Mouse (Mus musculus): ENCODE results near the gene Ldhb. TPM values are rescaled to one million over a fixed set of nuclear protein-coding genes. Genes with fewer than 3 reads are reported as not detected.

Ldhb gene
- total and polyA plus RNA-seq, 3 experiments: not detected

DNA sequence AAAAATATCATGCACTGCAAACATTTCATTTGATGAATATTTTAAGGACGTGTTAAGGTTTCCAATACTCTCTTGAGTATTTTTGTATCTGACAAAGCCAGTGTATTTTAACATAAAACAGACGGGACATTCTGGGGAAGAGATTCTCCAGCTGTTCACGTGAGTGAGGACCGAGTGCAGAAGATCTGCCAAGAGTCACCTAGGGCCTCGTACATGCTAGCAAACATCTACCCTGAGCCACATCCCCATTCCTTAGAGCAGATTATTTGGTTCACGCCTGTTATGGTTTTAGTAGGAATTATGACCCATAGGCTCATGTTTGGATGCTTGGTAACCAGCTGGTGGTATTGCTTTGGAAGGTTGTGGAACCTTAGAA lies 35.0 kb upstream of the Ldhb start:
- Histone ChIP-seq H3K4me1 (ENCODE audit: insufficient read depth, low read depth, low read length) (no peaks in the 10 kb centered on the region), H3K36me3 (replicated peaks) (no peaks in the 10 kb centered on the region), H3K27me3 (ENCODE audit: insufficient read depth, low read length) (no peaks in the 10 kb centered on the region), H3K9me3 (replicated peaks) (no peaks in the 10 kb centered on the region), H3K4me3 (ENCODE audit: low read depth, low read length) (no peak overlapping the region)
- ATAC-seq (ENCODE audit: extremely low read depth, insufficient number of reproducible peaks, low FRiP score, poor library complexity, severe bottlenecking) (no peak), DNase-seq (ENCODE audit: low spot score) (no peak)
- TF ChIP-seq GATA1 (IDR thresholded peaks at IDR 0.05; ENCODE audit: borderline replicate concordance, low read length): no peak
- TF ChIP-seq TAL1 (conservative IDR thresholded peaks at IDR 0.05; ENCODE audit: low read depth, low read length): no peak
- TF ChIP-seq GATA2 (IDR thresholded peaks at IDR 0.05; ENCODE audit: borderline replicate concordance, low read depth, low read length): no peak
- TF ChIP-seq POLR2AphosphoS5 (IDR thresholded peaks at IDR 0.05; ENCODE audit: insufficient replicate concordance, low read depth, low read length): no peak
- no peak for TF ChIP-seq CTCF (IDR thresholded peaks at IDR 0.05; ENCODE audit: low read depth, low read length)

DNA sequence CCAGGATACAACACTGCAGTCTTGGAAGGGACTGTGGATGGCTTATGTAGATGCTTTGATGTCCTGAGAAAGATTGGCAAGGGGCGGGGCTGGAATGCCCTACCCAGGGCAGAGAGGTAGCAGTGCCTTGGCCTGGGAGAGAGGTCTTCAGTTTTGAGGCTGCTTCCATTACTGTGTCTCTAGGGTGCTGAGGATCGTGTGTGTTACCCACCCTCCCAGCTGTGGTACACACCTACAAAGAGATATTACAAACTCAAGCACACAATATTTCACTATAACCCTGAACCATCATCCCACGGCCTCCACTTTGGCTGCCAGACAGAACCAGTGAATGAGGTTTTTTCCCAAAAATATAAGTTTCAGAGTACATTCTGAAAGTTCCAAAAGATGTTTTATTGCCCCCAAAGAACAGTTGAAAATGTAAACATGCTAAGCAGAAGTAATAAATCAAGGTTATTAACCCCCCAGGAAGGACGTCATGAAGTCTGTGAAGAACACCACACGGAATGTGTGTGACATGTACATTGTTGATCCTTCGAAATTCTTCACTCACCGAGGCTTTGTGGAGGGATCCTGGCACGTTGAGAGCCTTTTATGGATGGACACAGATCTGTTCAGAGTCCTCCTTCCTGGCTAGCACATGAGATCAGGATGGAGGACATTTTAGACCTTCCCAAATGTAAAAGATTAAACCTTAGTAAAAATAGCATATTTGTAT lies 34.5 kb upstream of the Ldhb start:
- no peaks in the 10 kb centered on the region for H3K9me3 ChIP-seq (replicated peaks)
- H3K27me3 ChIP-seq (ENCODE audit: insufficient read depth, low read length): no peaks in the 10 kb centered on the region
- no peak for DNase-seq (ENCODE audit: low spot score)
- H3K36me3 ChIP-seq (replicated peaks): no peaks in the 10 kb centered on the region
- no peak for TF ChIP-seq GATA1 (IDR thresholded peaks at IDR 0.05; ENCODE audit: borderline replicate concordance, low read length)
- no peak for TF ChIP-seq POLR2AphosphoS5 (IDR thresholded peaks at IDR 0.05; ENCODE audit: insufficient replicate concordance, low read depth, low read length)
- no peak for TF ChIP-seq CTCF (IDR thresholded peaks at IDR 0.05; ENCODE audit: low read depth, low read length)
- no peak for TF ChIP-seq TAL1 (conservative IDR thresholded peaks at IDR 0.05; ENCODE audit: low read depth, low read length)
- TF ChIP-seq GATA2 (IDR thresholded peaks at IDR 0.05; ENCODE audit: borderline replicate concordance, low read depth, low read length): no peak
- H3K4me3 ChIP-seq (ENCODE audit: low read depth, low read length): no peak overlapping the region
- no peaks in the 10 kb centered on the region for H3K4me1 ChIP-seq (ENCODE audit: insufficient read depth, low read depth, low read length)
- no peak for ATAC-seq (ENCODE audit: extremely low read depth, insufficient number of reproducible peaks, low FRiP score, poor library complexity, severe bottlenecking)

DNA sequence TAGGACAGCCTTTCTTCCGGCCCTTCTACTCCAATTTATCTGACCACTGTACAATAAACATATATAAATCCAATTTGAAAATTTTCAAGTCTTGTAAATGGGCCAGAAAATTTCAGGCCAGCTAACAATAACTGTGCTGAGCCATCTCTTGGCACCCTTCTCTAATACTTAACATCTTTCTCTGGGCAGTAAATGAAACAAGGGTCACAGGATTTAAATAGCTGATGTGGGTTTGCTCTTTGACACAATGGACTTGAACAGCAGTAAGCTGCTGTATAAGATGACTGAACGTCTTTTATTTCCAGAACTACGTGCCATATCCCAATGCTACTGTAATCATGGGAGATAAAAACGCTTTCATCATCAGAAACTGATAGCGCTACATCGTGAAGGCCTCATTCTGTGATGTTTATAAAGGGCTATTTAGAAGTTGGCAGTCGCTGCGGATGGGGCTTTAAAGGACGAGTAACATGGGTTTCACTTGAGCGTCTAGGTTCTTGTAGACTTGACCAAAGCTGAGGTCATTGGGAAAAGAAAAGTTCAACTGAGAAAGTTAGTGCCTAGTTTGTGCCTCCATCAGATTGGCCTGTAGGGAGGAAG lies 32.9 kb upstream of the Ldhb start:
- DNase-seq (ENCODE audit: low spot score) (no peak), ATAC-seq (ENCODE audit: extremely low read depth, insufficient number of reproducible peaks, low FRiP score, poor library complexity, severe bottlenecking) (no peak)
- TF ChIP-seq POLR2AphosphoS5 (IDR thresholded peaks at IDR 0.05; ENCODE audit: insufficient replicate concordance, low read depth, low read length) (no peak), GATA1 (IDR thresholded peaks at IDR 0.05; ENCODE audit: borderline replicate concordance, low read length) (no peak), GATA2 (IDR thresholded peaks at IDR 0.05; ENCODE audit: borderline replicate concordance, low read depth, low read length) (no peak), TAL1 (conservative IDR thresholded peaks at IDR 0.05; ENCODE audit: low read depth, low read length) (no peak), CTCF (IDR thresholded peaks at IDR 0.05; ENCODE audit: low read depth, low read length) (no peak)
- Histone ChIP-seq H3K27me3 (ENCODE audit: insufficient read depth, low read length) (no peaks in the 10 kb centered on the region), H3K9me3 (replicated peaks) (no peaks in the 10 kb centered on the region), H3K36me3 (replicated peaks) (no peaks in the 10 kb centered on the region), H3K4me1 (ENCODE audit: insufficient read depth, low read depth, low read length) (no peaks in the 10 kb centered on the region), H3K4me3 (ENCODE audit: low read depth, low read length) (no peak overlapping the region)

DNA sequence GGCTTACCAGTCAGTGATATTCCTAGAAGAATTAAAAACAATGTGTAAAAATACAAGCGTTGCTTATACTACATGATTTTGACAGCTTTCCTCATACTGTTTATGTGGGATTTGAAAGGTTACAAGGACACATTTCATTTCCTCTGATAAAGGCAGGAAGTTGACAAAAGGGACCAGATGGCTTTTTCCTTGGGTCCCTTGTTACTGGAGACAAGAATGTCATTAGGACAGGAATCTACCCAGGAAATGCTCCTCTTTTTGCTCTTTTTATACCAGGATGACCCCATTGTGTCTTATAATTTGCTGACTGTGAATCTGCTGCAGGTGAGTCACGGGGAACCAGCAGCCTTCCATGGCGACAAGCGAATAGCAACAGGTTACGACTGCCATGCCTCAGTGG lies 32.4 kb upstream of the Ldhb start:
- no peaks in the 10 kb centered on the region for H3K4me1 ChIP-seq (ENCODE audit: insufficient read depth, low read depth, low read length)
- DNase-seq (ENCODE audit: low spot score): no peak

DNA sequence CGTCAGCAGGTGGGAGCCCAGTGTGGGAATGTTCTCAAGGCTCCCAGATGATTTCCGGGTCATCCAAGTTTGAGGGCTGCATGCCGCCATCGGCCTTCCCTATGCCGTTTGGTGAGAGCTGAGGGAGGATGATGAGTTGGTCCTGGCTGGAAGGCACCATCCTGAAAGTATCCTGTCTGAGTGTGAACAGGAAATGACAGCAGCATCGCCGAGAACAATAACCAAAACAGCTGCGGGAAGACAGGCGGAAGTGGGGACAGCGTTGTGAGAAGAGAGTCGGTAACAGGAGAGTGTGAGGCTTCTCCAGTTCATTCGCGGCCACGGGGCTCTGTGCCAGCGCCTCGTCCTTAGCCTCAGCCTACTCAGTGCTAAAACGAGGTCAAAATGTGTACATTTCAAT lies 30.7 kb upstream of the Ldhb start:
- DNase-seq (ENCODE audit: low spot score) (no peak), ATAC-seq (ENCODE audit: extremely low read depth, insufficient number of reproducible peaks, low FRiP score, poor library complexity, severe bottlenecking) (no peak)
- H3K4me3 ChIP-seq (ENCODE audit: low read depth, low read length): no peak overlapping the region

More for the DNA sequence above, 32.4 kb upstream of the Ldhb start:
- TF ChIP-seq POLR2AphosphoS5 (IDR thresholded peaks at IDR 0.05; ENCODE audit: insufficient replicate concordance, low read depth, low read length) (no peak), CTCF (IDR thresholded peaks at IDR 0.05; ENCODE audit: low read depth, low read length) (no peak), GATA2 (IDR thresholded peaks at IDR 0.05; ENCODE audit: borderline replicate concordance, low read depth, low read length) (no peak), TAL1 (conservative IDR thresholded peaks at IDR 0.05; ENCODE audit: low read depth, low read length) (no peak), GATA1 (IDR thresholded peaks at IDR 0.05; ENCODE audit: borderline replicate concordance, low read length) (no peak)
- Histone ChIP-seq H3K4me3 (ENCODE audit: low read depth, low read length) (no peak overlapping the region), H3K27me3 (ENCODE audit: insufficient read depth, low read length) (no peaks in the 10 kb centered on the region), H3K9me3 (replicated peaks) (no peaks in the 10 kb centered on the region), H3K36me3 (replicated peaks) (no peaks in the 10 kb centered on the region)
- ATAC-seq (ENCODE audit: extremely low read depth, insufficient number of reproducible peaks, low FRiP score, poor library complexity, severe bottlenecking): no peak

DNA sequence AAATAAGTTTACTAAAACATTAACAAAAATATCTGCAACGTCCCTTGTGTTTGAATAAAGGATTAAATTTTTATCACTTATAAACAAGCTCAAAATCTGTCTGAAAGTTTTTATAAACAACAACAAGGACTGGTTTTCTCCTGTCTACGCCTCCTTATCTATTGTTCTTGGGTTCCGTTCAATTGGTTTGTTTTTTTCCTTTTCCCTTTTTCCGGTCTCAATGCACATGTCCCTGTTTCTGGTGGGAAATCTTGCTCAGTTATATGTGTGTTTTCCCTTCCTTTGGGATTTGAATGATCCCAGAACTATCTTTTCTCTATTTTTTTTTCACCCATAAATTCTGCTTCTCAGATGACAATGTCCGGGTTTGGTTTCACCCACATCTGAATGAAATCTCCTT lies 25.7 kb upstream of the Ldhb start:
- no peaks in the 10 kb centered on the region for H3K36me3 ChIP-seq (replicated peaks)
- DNase-seq (ENCODE audit: low spot score) (no peak), ATAC-seq (ENCODE audit: extremely low read depth, insufficient number of reproducible peaks, low FRiP score, poor library complexity, severe bottlenecking) (no peak)
- no peak overlapping the region for H3K4me3 ChIP-seq (ENCODE audit: low read depth, low read length)
- H3K4me1 ChIP-seq (ENCODE audit: insufficient read depth, low read depth, low read length): no peaks in the 10 kb centered on the region
- no peaks in the 10 kb centered on the region for H3K9me3 ChIP-seq (replicated peaks)
- TF ChIP-seq CTCF (IDR thresholded peaks at IDR 0.05; ENCODE audit: low read depth, low read length) (no peak), TAL1 (conservative IDR thresholded peaks at IDR 0.05; ENCODE audit: low read depth, low read length) (no peak), GATA2 (IDR thresholded peaks at IDR 0.05; ENCODE audit: borderline replicate concordance, low read depth, low read length) (no peak), POLR2AphosphoS5 (IDR thresholded peaks at IDR 0.05; ENCODE audit: insufficient replicate concordance, low read depth, low read length) (no peak), GATA1 (IDR thresholded peaks at IDR 0.05; ENCODE audit: borderline replicate concordance, low read length) (no peak)
- no peaks in the 10 kb centered on the region for H3K27me3 ChIP-seq (ENCODE audit: insufficient read depth, low read length)

More for the DNA sequence above, 30.7 kb upstream of the Ldhb start:
- TF ChIP-seq GATA2 (IDR thresholded peaks at IDR 0.05; ENCODE audit: borderline replicate concordance, low read depth, low read length): no peak
- no peak for TF ChIP-seq TAL1 (conservative IDR thresholded peaks at IDR 0.05; ENCODE audit: low read depth, low read length)
- no peak for TF ChIP-seq GATA1 (IDR thresholded peaks at IDR 0.05; ENCODE audit: borderline replicate concordance, low read length)
- no peak for TF ChIP-seq POLR2AphosphoS5 (IDR thresholded peaks at IDR 0.05; ENCODE audit: insufficient replicate concordance, low read depth, low read length)
- TF ChIP-seq CTCF (IDR thresholded peaks at IDR 0.05; ENCODE audit: low read depth, low read length): no peak
- Histone ChIP-seq H3K9me3 (replicated peaks) (no peaks in the 10 kb centered on the region), H3K36me3 (replicated peaks) (no peaks in the 10 kb centered on the region), H3K4me1 (ENCODE audit: insufficient read depth, low read depth, low read length) (no peaks in the 10 kb centered on the region), H3K27me3 (ENCODE audit: insufficient read depth, low read length) (no peaks in the 10 kb centered on the region)
